Mouse (Mus musculus) layer of hippocampus, adult 9-11 months (tissue): ENCODE measurements around the gene Prss42.
A peak's percentile ranks its signal among the peaks of the same experiment; 100 is the strongest.
"Not testable (repeated sequence)": the region's sequence is repeated elsewhere in the genome, so short reads cannot be mapped to it uniquely, and the experiment has no call there.

Experiments used
- DNase-seq: peaks from one replicate; pipeline ENCODE4 v3.0.0; 2022

Prss42 gene

GRCm38 (mm10) chr9:110797013-110797412 is 953 bp upstream of the Prss42 start:
- no peak for DNase-seq

GRCm38 (mm10) chr9:110800834-110801479 is 3.0 kb downstream of the Prss42 start:
- DNase-seq, result no peak

- no peak for DNase-seq
Observed at GRCm38 (mm10) chr9:110803294-110803693, 5.3 kb downstream of the Prss42 start.

- no peak for DNase-seq
Observed at GRCm38 (mm10) chr9:110810051-110810450, 12.1 kb downstream of the Prss42 start.

GRCm38 (mm10) chr9:110813789-110814188 is 15.8 kb downstream of the Prss42 start, which contains the start of gene Prss44:
Gene Prss44 (plus strand): TSS chr9:110813994.
- DNase-seq, result no peak

- not testable (repeated sequence) for DNase-seq
Observed at GRCm38 (mm10) chr9:110820546-110820945, 22.6 kb downstream of the Prss42 start.

GRCm38 (mm10) chr9:110821436-110821835 is 23.5 kb downstream of the Prss42 start:
- DNase-seq, result no peak

GRCm38 (mm10) chr9:110825426-110825825 is 27.5 kb downstream of the Prss42 start:
- DNase-seq, result no peak

GRCm38 (mm10) chr9:110825832-110826231 is 27.9 kb downstream of the Prss42 start:
- no peak for DNase-seq

- DNase-seq, result no peak
Observed at GRCm38 (mm10) chr9:110826390-110826789, 28.4 kb downstream of the Prss42 start, which contains the start of gene Prss43. Gene Prss43 (plus strand): TSS chr9:110826690.

- no peak for DNase-seq
Observed at GRCm38 (mm10) chr9:110833021-110833420, 35.1 kb downstream of the Prss42 start.

GRCm38 (mm10) chr9:110834411-110834810 is 36.4 kb downstream of the Prss42 start, which contains the start of gene Prss45:
Gene Prss45 (plus strand): TSS chr9:110834588.
- no peak for DNase-seq

- no peak for DNase-seq
Observed at GRCm38 (mm10) chr9:110834961-110835360, 37.0 kb downstream of the Prss42 start.

- peak; percentile 40 for DNase-seq
Observed at GRCm38 (mm10) chr9:110836112-110836511, 38.1 kb downstream of the Prss42 start.

- no peak for DNase-seq
Observed at GRCm38 (mm10) chr9:110840905-110841304, 42.9 kb downstream of the Prss42 start.

GRCm38 (mm10) chr9:110841438-110841837 is 43.5 kb downstream of the Prss42 start:
- DNase-seq, result no peak

GRCm38 (mm10) chr9:110844206-110844605 is 46.2 kb downstream of the Prss42 start, which contains the start of gene Prss46:
Gene Prss46 (plus strand): TSS chr9:110844506.
- no peak for DNase-seq

GRCm38 (mm10) chr9:110849162-110849561 is 51.2 kb downstream of the Prss42 start:
- no peak for DNase-seq
